Mouse (Mus musculus): ENCODE data around the gene Vegfb.

Vegfb gene

DNA sequence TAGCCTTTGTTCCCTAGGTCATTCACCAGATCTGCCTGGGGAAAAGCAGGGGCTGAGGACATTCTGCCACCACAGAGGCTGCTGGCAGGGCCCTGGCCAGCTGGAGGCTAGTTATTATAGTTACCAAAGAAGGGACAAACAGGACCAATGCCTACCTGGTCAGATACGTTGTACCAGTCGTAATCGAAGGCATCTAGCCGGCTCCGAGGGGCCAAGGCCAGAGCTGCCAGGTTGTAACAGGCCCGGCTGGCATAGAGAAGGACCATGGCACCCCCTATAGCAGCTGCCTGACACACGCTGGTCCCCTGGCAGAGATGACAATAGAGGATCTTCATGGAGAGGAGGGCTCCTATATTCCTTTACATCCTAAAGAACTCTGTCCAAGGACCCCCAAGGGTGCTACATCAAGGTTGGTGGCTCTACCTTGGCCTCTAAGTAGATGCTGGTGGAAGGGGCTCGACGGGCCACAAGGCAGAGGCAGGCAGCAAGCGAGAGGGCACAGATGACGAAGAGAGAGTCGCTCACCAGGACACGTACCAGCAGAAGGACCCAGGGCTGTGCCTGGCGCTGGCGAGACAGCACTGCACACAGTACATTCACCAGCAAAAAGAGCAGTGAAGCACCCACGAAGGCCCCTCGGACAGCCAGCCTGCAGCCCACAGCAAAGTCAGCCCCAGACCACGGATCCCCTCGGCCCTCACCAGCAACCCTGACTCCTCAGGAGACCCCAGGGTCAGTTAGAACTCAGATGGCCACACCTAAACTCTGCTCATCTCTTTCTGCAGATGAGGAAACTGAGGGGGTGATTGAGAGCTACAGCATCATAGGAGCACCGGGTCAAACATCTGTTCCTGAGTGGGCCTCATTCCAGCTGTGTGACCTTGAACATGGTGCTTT is 48.1 kb downstream of the Vegfb start:
- DNase-seq: no peak

DNA sequence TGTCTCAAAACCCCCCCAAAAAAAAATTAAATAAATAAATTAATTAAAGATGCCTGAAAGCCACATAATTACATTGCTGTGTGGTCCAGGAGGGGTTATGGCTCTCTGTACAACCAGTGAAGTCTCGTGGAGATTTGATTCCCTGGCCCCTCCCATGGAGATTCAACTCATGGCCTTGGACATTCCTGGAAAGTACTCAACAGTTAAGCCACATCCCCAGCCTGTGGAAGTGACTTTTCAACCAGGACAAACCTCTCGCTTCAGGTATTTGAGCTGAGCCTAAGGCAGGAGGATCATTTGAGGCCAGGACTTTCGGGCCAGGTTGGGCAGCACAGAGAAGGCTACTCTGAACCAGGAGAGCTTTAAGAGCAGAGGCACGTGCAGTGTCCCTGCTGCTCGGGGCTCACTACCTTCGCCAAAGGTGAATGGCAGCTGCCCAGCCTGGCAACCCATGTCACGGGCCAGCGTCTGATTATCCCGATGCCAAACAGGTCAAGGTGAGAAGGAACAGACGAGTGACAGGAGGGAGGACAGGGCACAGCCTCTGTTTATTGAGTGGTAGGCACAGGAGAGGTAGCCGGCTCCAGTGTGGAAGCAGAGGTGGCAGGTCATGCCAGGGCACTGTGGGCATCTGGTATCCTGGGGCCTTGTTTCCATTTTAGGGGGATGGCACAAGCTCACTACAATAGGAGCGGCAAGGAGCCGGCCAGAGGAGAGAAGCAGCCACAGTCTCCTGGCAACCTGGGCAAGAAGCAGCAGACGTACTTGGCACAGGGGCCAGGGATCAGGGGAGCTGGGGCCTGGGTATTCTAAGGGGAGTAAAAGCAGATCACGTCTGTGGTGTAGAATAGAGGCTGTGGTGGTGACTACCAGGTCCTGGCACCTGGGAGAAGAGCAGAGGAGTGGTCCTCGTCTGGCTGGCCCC is 49.6 kb downstream of the Vegfb start:
- peak; percentile 69 for DNase-seq

DNA sequence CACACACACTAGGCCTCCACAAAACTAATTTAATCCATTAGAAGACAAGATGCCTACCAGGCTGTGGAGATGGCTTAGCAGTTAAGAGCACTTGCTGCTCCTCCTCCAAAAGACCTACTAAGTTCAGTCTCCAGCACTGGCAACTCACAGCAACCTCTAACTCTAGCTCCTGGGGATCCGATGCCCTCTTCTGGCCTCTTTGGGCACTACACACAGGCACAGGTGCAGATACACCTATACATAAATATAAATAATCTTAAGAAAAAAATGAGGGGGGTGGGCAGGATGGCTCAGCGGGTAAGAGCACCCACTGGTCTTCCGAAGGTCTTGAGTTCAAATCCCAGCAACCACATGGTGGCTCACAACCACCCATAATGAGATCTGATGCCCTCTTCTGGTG is 51.2 kb downstream of the Vegfb start:
- DNase-seq: no peak

DNA sequence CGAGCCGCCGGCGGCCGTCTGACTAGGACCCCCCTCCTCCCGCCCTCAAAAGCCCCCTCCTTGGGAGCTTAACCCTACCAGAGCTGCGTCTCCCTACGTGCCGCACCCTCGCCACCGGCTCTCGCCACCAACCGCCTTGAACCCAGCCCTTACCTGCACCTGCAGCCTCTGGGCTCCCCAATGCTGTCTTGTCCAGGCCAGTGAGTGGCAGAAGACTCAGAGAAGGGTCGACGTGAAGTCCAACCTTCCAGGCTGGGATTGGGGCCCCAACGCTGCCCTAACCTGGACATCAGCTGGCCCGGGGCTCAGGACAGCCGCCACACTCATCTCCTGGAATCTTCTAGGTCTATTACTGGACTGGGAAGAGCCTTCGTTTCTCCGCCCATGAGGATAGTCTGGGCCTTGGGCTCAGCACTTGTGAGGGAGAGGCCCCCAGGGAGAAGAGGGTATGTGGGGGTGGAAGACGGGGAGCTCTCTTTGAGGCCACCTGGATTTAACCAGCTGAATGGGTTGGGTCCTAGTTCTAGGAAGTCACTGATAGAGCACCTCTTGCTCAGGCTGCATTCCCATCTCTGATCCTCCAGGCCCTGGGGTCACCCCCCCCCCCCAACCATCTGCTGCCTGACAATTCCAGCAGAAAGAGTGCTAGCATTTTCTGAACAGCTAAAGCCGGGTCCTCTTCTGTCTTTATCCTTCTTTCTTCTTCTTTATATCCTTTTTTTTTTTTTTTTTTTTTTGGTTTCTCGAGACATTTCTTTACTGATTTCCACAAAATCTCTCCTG is 53.1 kb downstream of the Vegfb start, which contains the start of gene Kcnk4:
TSS of gene Kcnk4 (minus strand) at position 321 of the 783 bp plus-strand sequence.
- no peak for DNase-seq

DNA sequence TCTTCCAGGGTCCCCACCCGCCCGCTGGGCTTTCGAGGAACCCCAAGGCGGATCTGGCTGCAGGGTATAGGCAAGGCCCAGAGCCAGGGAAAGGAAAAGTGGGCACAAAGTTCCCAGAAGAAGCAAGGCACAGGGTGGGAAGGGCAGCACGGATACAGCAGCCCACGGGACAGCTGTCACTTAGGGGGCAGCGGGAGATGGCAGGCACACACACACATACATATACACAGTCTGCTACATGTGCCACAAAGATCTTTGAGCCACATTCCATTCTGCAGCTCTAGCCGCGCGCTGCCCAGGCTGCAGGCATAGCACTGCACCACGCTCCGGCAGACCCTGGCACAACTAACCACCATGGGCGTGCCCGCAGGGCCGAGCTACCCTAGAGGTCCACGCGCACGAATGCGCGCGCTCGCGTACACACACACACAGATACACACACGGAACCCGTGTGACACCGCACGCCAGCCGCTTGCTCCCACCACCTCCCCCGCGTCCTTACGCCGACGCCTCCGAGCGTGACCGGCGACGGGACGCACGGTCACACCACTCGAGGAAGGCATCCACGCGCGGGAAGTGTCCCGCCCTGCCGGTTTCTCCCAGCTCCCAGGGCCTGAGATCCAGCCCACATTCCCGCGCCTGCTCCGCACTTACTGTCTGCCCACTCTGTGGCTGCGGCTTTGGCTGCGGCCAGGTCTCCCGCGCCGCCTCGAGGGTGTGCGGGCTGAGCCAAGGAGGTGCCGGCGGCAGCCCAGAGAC is 53.8 kb downstream of the Vegfb start:
- DNase-seq: peak; percentile 70

DNA sequence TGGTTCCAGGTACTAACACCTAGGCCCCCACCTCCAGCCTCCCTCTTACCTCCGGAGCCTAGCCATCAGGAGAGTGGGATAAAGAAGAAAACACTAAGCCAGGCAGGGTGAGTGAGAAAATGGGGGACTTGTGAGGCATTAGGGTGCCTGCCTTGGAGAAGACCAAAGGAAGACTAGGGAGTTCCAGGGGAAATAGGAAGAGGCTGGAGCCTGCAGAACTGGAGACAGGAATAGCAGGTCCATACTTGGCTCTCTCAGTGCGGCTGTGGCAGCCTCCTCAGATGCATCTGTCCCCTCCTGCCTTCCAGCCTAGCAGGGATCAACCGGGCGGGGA is 54.4 kb downstream of the Vegfb start:
- DNase-seq: no peak

Data from cerebellum, adult 11 months (tissue).